Mouse (Mus musculus): ENCODE results near the gene Fggy. TPM values are rescaled to one million over a fixed set of nuclear protein-coding genes. Genes with fewer than 3 reads are reported as not detected.
A peak's percentile ranks its signal among the peaks of the same experiment; 100 is the strongest.

Gene Fggy
- polyA plus RNA-seq, 1 experiment from 2014 or later, result 8.1 TPM

DNA sequence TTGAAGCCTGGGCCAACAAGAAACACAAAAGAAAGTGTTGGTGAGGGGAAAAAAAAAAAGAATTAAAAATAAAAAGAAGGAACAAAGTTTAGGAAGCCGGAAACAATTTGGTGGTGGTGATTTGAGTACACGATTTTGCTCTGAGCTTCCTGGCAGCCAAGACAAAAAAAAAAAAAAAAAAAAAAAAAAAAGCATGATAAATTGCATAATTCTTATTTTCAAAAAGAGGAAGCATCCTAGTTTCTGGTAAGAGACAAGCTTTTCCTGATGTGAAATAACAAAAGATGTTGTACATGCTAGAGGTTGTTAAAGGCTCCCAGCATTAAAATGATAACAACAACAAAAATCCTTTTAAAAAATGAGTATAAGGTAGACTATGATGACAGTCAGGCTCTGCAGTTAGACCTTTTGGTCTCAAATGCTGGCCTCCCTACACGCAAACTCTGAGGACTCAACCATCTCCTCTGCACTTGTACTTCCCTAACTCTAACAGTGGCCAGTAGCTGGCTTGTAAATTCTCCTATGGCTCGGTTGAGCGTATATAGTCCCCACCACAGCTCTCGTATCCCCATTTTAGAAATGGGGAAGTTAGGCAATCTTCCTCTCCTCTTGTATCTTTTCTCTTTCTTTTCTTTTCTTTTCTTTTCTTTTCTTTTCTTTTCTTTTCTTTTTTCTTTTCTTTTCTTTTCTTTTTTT, 292.9 kb downstream of the Fggy start:
- 65% methylated on average over 6 of the region's 6 CpGs for WGBS
- H3K27me3 ChIP-seq, result no peaks in the 10 kb centered on the region
- peaks cover 34% of the 10 kb centered on the region for H3K4me1 ChIP-seq
- peak overlapping the region; percentile 72 for H3K27ac ChIP-seq
- no peak for ATAC-seq (ENCODE audit: borderline replicate concordance, extremely low read depth, low FRiP score, low TSS enrichment)
- no peak overlapping the region for H3K4me2 ChIP-seq
- H3K36me3 ChIP-seq, result no peaks in the 10 kb centered on the region
- H3K9ac ChIP-seq, result no peak overlapping the region
- H3K9me3 ChIP-seq, result no peaks in the 10 kb centered on the region
- H3K4me3 ChIP-seq, result no peak overlapping the region

DNA sequence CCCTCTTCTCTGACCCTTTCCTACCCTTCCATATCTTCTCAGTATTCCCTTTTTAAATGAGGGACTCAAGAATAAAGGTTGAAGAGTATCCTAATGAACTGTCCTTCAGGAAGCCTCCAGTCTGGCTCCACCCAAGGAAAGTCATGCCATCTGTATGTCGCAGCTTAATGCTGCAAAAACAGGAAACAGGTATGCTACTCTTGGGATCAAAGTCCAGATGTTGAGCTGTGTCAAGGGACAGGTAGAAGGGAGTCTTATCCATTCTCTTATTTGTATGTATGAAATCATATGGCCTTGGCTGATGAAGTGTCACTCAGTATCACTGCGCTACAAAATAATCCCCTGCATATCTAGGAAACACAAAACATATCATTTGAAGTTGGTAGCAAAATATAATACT, 294.9 kb downstream of the Fggy start:
- H3K27ac ChIP-seq, result no peak overlapping the region
- H3K4me2 ChIP-seq, result no peak overlapping the region
- WGBS, result 84% methylated on average over 2 of the region's 2 CpGs
- H3K27me3 ChIP-seq, result no peaks in the 10 kb centered on the region
- no peaks in the 10 kb centered on the region for H3K36me3 ChIP-seq
- H3K4me3 ChIP-seq, result no peak overlapping the region
- H3K4me1 ChIP-seq, result peaks cover 13% of the 10 kb centered on the region
- no peak for ATAC-seq (ENCODE audit: borderline replicate concordance, extremely low read depth, low FRiP score, low TSS enrichment)
- no peak overlapping the region for H3K9ac ChIP-seq
- no peaks in the 10 kb centered on the region for H3K9me3 ChIP-seq

DNA sequence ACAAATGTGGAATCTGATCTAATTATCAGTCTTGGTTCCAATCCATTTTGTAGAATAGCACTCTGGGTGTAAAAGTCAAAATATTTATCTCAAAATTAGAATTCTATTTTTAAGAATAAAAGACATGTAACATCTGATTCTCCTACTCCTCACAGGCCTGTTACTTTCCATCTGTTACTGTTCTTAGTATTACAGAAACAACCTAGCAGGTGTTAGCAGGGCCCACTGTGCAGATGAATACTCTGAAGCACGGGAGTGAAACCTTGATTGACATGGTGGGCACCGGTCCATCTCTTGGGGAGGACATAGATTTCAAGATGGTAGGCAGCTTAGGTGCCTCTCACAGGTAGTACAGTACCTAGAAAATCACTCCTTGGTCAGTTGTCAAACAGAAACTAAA, 298.7 kb downstream of the Fggy start:
- Histone ChIP-seq H3K27ac (no peak overlapping the region), H3K4me3 (no peak overlapping the region), H3K27me3 (no peaks in the 10 kb centered on the region), H3K4me1 (peaks cover 2% of the 10 kb centered on the region; the same call in 1 of the 2 replicates), H3K9ac (no peak overlapping the region), H3K36me3 (no peaks in the 10 kb centered on the region), H3K4me2 (no peak overlapping the region), H3K9me3 (no peaks in the 10 kb centered on the region)
- 84% methylated on average over 2 of the region's 2 CpGs for WGBS
- ATAC-seq (ENCODE audit: borderline replicate concordance, extremely low read depth, low FRiP score, low TSS enrichment), result no peak

DNA sequence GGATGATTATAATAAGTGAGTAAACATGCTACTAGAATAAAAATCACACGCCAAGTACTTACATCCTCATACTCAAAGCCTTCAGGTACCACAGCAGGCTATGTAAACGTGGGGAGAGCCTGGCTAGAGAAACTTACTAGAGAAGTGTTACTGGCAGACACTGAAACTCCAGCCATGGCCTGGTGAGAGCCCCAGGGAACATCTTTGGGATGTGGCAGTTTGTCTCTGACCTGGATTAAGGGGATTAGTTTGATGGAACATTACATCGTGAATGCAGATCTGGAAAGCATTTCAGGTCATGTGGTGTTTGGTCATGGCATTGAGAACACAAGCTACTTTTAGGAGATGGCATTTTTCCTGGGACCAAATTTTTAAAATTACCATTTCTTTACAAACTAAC, 303.3 kb downstream of the Fggy start:
- Histone ChIP-seq H3K36me3 (no peaks in the 10 kb centered on the region), H3K27me3 (no peaks in the 10 kb centered on the region), H3K9me3 (no peaks in the 10 kb centered on the region), H3K4me3 (no peak overlapping the region), H3K4me1 (peaks cover 28% of the 10 kb centered on the region), H3K9ac (no peak overlapping the region), H3K27ac (no peak overlapping the region), H3K4me2 (no peak overlapping the region)
- ATAC-seq (ENCODE audit: borderline replicate concordance, extremely low read depth, low FRiP score, low TSS enrichment), result no peak
- WGBS, result 46% methylated on average over 3 of the region's 3 CpGs

DNA sequence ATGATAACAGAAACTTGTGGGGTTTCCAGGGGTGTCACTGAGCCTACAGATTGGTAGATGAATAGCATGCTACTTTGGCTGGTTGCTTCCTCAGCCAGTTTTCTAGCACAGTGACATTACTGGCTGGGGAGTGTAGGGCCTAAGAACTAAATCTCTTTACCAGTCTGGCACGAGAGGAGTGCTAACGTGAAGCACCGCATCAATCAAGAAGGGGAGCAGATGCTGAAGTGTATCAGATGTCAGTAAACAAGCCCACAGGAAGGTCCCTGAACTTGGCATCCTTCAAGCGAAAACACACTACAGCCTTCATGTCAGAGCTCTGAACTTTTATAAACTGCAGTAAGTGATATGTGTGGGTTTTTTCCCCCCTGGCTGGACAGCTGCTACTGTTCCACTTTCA, 303.8 kb downstream of the Fggy start:
- H3K27ac ChIP-seq, result no peak overlapping the region
- H3K4me2 ChIP-seq, result no peak overlapping the region
- no peak overlapping the region for H3K4me3 ChIP-seq
- peaks cover 28% of the 10 kb centered on the region for H3K4me1 ChIP-seq
- H3K9ac ChIP-seq, result no peak overlapping the region
- H3K36me3 ChIP-seq, result no peaks in the 10 kb centered on the region
- ATAC-seq (ENCODE audit: borderline replicate concordance, extremely low read depth, low FRiP score, low TSS enrichment), result peak; percentile 32; the same call in 1 of the 2 replicates
- whole genome bisulfite sequencing, result 22% methylated on average over 4 of the region's 4 CpGs
- H3K9me3 ChIP-seq, result no peaks in the 10 kb centered on the region
- H3K27me3 ChIP-seq, result no peaks in the 10 kb centered on the region

DNA sequence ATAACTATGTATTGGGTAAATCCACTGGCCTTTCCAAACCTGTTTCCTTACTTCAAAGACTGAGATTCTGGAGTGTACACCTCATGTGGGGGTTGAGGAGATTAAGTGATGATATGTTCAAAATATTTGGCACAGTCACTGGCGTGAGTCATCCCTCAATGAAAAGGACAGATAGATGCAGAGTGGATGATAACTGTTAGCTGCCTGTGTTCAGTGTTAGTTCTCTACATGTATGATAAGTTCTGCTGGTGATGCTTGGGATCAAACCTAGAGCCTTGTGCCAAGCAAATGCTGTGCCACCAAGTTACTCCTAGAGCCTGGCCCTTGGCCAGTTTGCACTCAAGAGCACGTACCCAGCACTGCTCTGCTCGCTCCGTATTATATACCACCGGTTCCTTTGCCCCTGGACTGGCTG, 304.4 kb downstream of the Fggy start:
- WGBS, result 46% methylated on average over 5 of the region's 5 CpGs
- Histone ChIP-seq H3K4me1 (peaks cover 28% of the 10 kb centered on the region), H3K27ac (no peak overlapping the region), H3K36me3 (no peaks in the 10 kb centered on the region), H3K27me3 (no peaks in the 10 kb centered on the region), H3K4me2 (no peak overlapping the region), H3K9ac (no peak overlapping the region), H3K4me3 (no peak overlapping the region), H3K9me3 (no peaks in the 10 kb centered on the region)
- ATAC-seq (ENCODE audit: borderline replicate concordance, extremely low read depth, low FRiP score, low TSS enrichment), result no peak

DNA sequence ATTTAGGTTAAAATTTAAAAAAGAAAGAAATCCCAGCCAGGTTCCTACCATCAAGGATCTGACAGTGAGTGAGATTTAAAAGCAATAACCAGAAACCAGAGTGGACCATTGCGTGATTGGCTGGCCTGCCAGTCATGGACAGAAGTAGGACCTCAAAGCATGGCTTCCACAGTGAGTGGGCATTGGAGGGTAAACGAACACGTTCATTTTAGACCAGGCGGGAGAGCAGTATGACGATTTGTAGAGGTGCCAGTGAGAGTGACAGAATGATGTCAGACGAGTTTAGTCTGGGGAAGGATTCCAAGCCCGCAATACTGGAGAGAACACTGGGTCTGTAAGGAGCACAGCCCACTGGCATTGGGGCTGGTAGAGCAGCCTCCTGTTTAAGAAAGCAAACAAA, 305.0 kb downstream of the Fggy start:
- Histone ChIP-seq H3K27me3 (no peaks in the 10 kb centered on the region), H3K4me1 (peaks cover 28% of the 10 kb centered on the region), H3K9ac (no peak overlapping the region), H3K4me3 (no peak overlapping the region), H3K27ac (no peak overlapping the region), H3K4me2 (no peak overlapping the region), H3K9me3 (no peaks in the 10 kb centered on the region), H3K36me3 (no peaks in the 10 kb centered on the region)
- WGBS, result 50% methylated on average over 7 of the region's 7 CpGs
- no peak for ATAC-seq (ENCODE audit: borderline replicate concordance, extremely low read depth, low FRiP score, low TSS enrichment)

DNA sequence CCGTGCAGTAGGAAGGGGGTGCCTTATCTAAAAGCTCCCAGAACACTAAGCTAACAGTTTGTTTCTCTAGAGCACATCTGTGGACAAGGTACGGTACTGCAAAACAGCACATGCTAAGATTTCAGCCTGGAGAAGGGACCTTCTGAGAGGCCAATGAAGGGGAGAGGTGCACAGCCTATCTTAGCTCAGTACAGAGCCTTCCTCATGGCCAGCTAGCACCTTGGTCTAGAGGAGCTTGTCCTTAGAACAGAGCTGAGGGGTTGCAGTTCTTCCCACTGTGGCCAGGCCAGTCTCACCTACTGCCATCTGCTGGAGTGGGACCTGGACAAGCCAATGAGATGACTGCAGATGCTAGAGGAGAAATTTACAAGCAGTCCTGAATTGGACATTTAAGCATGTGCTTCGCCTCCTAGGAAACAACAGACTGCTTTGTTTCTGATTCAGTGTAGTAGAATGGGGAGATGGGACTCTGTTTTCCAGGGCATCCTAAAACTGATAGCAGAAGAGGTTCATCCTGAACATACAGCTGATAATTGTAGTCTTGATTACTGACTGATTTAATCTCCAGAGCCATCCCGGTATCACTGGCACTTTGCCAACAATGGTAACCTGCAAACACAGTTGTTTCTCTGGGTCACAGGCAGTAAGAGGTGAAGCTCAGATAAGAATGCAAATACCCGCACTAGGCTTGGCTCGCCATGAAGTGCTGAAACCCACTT, 305.6 kb downstream of the Fggy start:
- H3K4me1 ChIP-seq, result peaks cover 28% of the 10 kb centered on the region
- H3K36me3 ChIP-seq, result no peaks in the 10 kb centered on the region
- 35% methylated on average over 6 of the region's 6 CpGs for WGBS
- H3K9me3 ChIP-seq, result no peaks in the 10 kb centered on the region
- H3K4me3 ChIP-seq, result no peak overlapping the region
- no peaks in the 10 kb centered on the region for H3K27me3 ChIP-seq
- H3K9ac ChIP-seq, result no peak overlapping the region
- no peak for ATAC-seq (ENCODE audit: borderline replicate concordance, extremely low read depth, low FRiP score, low TSS enrichment)
- no peak overlapping the region for H3K27ac ChIP-seq
- H3K4me2 ChIP-seq, result no peak overlapping the region

DNA sequence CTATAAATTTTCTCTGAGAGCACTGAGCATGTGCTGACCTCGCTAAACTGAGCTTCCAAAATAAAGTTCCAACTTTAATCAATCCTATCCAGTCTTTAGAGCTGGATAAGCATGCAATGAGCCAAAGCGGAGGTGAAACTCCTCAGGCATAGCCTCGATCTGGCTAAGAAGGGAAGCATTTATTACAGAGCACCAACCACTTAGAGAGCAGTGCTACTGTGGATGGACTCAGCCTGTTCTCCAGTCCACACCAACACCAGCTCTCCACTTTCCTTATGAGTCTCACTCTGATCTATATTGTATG, 306.1 kb downstream of the Fggy start:
- Histone ChIP-seq H3K27ac (no peak overlapping the region), H3K36me3 (no peaks in the 10 kb centered on the region), H3K4me1 (peaks cover 28% of the 10 kb centered on the region), H3K9ac (no peak overlapping the region), H3K4me3 (no peak overlapping the region), H3K27me3 (no peaks in the 10 kb centered on the region), H3K9me3 (no peaks in the 10 kb centered on the region), H3K4me2 (no peak overlapping the region)
- no peak for ATAC-seq (ENCODE audit: borderline replicate concordance, extremely low read depth, low FRiP score, low TSS enrichment)
- 58% methylated on average over 3 of the region's 3 CpGs for WGBS

DNA sequence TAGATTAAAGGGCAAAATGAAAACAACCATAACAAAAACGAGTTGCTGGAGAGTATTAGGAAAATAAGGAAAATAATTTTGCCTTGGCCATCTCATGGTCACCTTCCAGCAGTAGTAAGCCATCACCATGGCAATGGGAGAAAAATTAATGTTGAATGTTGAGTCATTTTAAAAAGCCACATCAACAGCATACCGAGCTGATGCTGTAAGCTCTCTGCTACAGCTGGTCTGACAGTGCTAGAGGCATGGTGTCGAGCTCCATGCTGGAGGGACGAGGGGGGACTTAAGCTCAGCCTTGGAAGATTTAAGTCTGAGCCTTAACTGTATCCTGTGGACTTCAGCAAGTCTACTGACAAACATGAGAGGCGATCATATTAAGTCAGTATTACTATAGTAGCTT, 307.9 kb downstream of the Fggy start:
- Histone ChIP-seq H3K4me1 (peaks cover 28% of the 10 kb centered on the region), H3K27ac (no peak overlapping the region), H3K9ac (no peak overlapping the region), H3K4me3 (no peak overlapping the region), H3K36me3 (no peaks in the 10 kb centered on the region), H3K4me2 (no peak overlapping the region), H3K27me3 (no peaks in the 10 kb centered on the region), H3K9me3 (no peaks in the 10 kb centered on the region)
- WGBS, result 75% methylated on average over 5 of the region's 5 CpGs
- ATAC-seq (ENCODE audit: borderline replicate concordance, extremely low read depth, low FRiP score, low TSS enrichment), result no peak

DNA sequence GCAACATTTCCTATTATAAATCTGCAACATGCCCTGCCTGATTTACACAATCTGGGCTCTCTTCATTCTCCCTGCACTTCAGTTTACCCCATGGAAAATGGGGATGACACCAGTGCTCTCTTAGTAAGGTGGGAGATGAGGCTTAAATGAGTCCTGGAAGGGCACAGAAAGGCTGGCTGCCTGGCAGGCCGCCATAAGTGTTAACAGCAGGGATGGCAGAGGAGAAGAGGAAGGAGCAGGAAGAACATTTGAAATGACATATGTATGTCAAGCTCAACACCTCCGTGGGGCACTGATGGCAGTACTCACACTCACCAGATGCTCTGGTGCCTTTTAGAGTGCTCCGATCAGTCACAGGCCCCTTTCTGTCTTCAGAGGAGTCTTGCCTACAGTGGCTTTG, 308.6 kb downstream of the Fggy start:
- Histone ChIP-seq H3K4me3 (no peak overlapping the region), H3K27ac (no peak overlapping the region), H3K4me1 (peaks cover 28% of the 10 kb centered on the region), H3K36me3 (no peaks in the 10 kb centered on the region), H3K4me2 (no peak overlapping the region), H3K27me3 (no peaks in the 10 kb centered on the region), H3K9ac (no peak overlapping the region), H3K9me3 (no peaks in the 10 kb centered on the region)
- ATAC-seq (ENCODE audit: borderline replicate concordance, extremely low read depth, low FRiP score, low TSS enrichment), result no peak
- WGBS, result 71% methylated on average over 3 of the region's 3 CpGs

DNA sequence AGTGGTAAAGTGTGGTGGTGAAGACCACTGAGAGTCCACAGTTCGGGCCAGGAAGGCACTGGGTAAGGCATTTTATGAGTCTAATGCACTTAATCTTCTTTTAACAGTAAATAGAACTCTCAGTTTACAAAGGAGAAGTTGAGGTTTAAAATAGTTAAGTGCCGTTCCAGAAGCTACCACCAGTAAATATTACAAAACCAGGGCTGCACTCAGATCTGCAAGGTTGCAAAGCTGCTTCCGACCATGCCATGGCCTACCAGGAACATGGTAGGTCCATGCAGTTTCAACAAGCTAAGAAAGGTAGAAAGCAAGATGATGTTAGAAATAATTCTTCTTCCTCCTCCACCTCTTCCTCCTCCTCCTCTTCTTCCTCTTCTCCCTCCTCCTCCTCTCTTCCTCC, 309.8 kb downstream of the Fggy start:
- Histone ChIP-seq H3K9ac (no peak overlapping the region), H3K27ac (no peak overlapping the region), H3K4me3 (no peak overlapping the region), H3K9me3 (no peaks in the 10 kb centered on the region), H3K4me2 (no peak overlapping the region), H3K36me3 (no peaks in the 10 kb centered on the region), H3K27me3 (no peaks in the 10 kb centered on the region), H3K4me1 (peaks cover 18% of the 10 kb centered on the region)
- no peak for ATAC-seq (ENCODE audit: borderline replicate concordance, extremely low read depth, low FRiP score, low TSS enrichment)
- 84% methylated on average over 3 of the region's 3 CpGs for WGBS

All from lung, embryonic 15.5 days (tissue).